Mouse (Mus musculus) heart, embryonic 12.5 days (tissue): ENCODE measurements around the gene Adcy9. TPM values are rescaled to one million over a fixed set of nuclear protein-coding genes. Genes with fewer than 3 reads are reported as not detected.

Source experiments
- ATAC-seq: fragments of 200-750 bp; cut with Nextera tagmentation; 2 replicates; pipeline ENCODE4 v1.8.0; 2017; ENCODE audit warnings: moderate TSS enrichment, moderate library complexity; ENCODE audit not compliant: insufficient number of reproducible peaks, low FRiP score
- H3K27ac ChIP-seq: fragments of 300-500 bp; sonication (generic); 2 replicates; pipeline ENCODE4 v1.5.1; 2016; ENCODE audit warnings: mild to moderate bottlenecking, moderate library complexity; ENCODE audit not compliant: poor library complexity, severe bottlenecking
- H3K27me3 ChIP-seq: fragments of 300-500 bp; sonication (generic); replicated peaks from 2 replicates; pipeline ENCODE4 v1.6.1; 2016; ENCODE audit warnings: mild to moderate bottlenecking, moderate library complexity
- H3K36me3 ChIP-seq: fragments of 300-500 bp; sonication (generic); 2 replicates; pipeline ENCODE4 v1.6.1; 2016; ENCODE audit warnings: mild to moderate bottlenecking, moderate library complexity
- H3K4me1 ChIP-seq: fragments of 300-500 bp; sonication (generic); replicated peaks from 2 replicates; pipeline ENCODE4 v1.6.1; 2016; ENCODE audit warnings: mild to moderate bottlenecking
- H3K4me2 ChIP-seq: fragments of 300-500 bp; sonication (generic); 2 replicates; pipeline ENCODE4 v1.6.1; 2016; ENCODE audit warnings: mild to moderate bottlenecking, moderate library complexity
- H3K4me3 ChIP-seq: fragments of 300-500 bp; sonication (generic); 2 replicates; pipeline ENCODE4 v1.5.1; 2016; ENCODE audit warnings: mild to moderate bottlenecking
- H3K9ac ChIP-seq: fragments of 300-500 bp; sonication (generic); 2 replicates; pipeline ENCODE4 v1.6.1; 2016; ENCODE audit warnings: mild to moderate bottlenecking, moderate library complexity
- H3K9me3 ChIP-seq: fragments of 300-500 bp; sonication (generic); replicated peaks from 2 replicates; pipeline ENCODE4 v1.6.1; 2016; ENCODE audit warnings: mild to moderate bottlenecking, moderate library complexity
- WGBS: fragments of 180-500 bp; shearing (Covaris S2); methylation state at CpG from one replicate; pipeline ENCODE4 v1.1.7; 2016; 5-methylcytosine and 5-hydroxymethylcytosine counted together
- polyA plus RNA-seq: library from polyadenylated mRNA; unstranded; fragments of >200 nt; fragmentation: Nextera tagmentation; extraction: Ambion mirVana; gene quantifications from 2 replicates; pipeline ENCODE4 v1.2.1, GENCODE M21; 2016

Gene Adcy9
- polyA plus RNA-seq, 1 experiment from 2014 or later, result 0.88 TPM

- WGBS, result 70% methylated on average over 6 of the region's 6 CpGs
- Histone ChIP-seq H3K36me3 (no peaks in the 10 kb centered on the region), H3K9me3 (no peaks in the 10 kb centered on the region), H3K27ac (no peak overlapping the region), H3K4me2 (no peak overlapping the region), H3K9ac (no peak overlapping the region), H3K27me3 (0 out of 2 replicates have a peak, but pooled peaks cover 4% of the 10 kb centered on the region), H3K4me1 (no peaks in the 10 kb centered on the region), H3K4me3 (no peak overlapping the region)
- ATAC-seq, result no peak
Observed at GRCm38 (mm10) chr16:4318001-4318526, 102.2 kb downstream of the Adcy9 start.

GRCm38 (mm10) chr16:4316094-4316474 is 104.2 kb downstream of the Adcy9 start:
- Histone ChIP-seq H3K27me3 (0 out of 2 replicates have a peak, but pooled peaks cover 4% of the 10 kb centered on the region), H3K9me3 (no peaks in the 10 kb centered on the region), H3K4me1 (no peaks in the 10 kb centered on the region), H3K9ac (no peak overlapping the region), H3K27ac (no peak overlapping the region), H3K36me3 (no peaks in the 10 kb centered on the region), H3K4me3 (no peak overlapping the region), H3K4me2 (no peak overlapping the region)
- 27% methylated on average over 3 of the region's 3 CpGs for WGBS
- peak; percentile 64; the same call in 1 of the 2 replicates for ATAC-seq

- Histone ChIP-seq H3K4me3 (no peak overlapping the region), H3K4me1 (no peaks in the 10 kb centered on the region), H3K27me3 (0 out of 2 replicates have a peak, but pooled peaks cover 4% of the 10 kb centered on the region), H3K27ac (no peak overlapping the region), H3K9me3 (no peaks in the 10 kb centered on the region), H3K36me3 (no peaks in the 10 kb centered on the region), H3K4me2 (no peak overlapping the region), H3K9ac (no peak overlapping the region)
- WGBS, result 67% methylated on average over 2 of the region's 2 CpGs
- ATAC-seq, result no peak
Observed at GRCm38 (mm10) chr16:4315352-4316093, 104.8 kb downstream of the Adcy9 start.

- Histone ChIP-seq H3K4me1 (no peaks in the 10 kb centered on the region), H3K9ac (no peak overlapping the region), H3K27ac (no peak overlapping the region), H3K27me3 (0 out of 2 replicates have a peak, but pooled peaks cover 4% of the 10 kb centered on the region), H3K9me3 (no peaks in the 10 kb centered on the region), H3K36me3 (no peaks in the 10 kb centered on the region), H3K4me3 (no peak overlapping the region), H3K4me2 (no peak overlapping the region)
- WGBS, result 83% methylated on average over 4 of the region's 4 CpGs
- no peak for ATAC-seq
Observed at GRCm38 (mm10) chr16:4314891-4315290, 105.4 kb downstream of the Adcy9 start.

- Histone ChIP-seq H3K4me2 (no peak overlapping the region), H3K4me3 (no peak overlapping the region), H3K36me3 (no peaks in the 10 kb centered on the region), H3K9me3 (no peaks in the 10 kb centered on the region), H3K27ac (no peak overlapping the region), H3K9ac (no peak overlapping the region), H3K27me3 (0 out of 2 replicates have a peak, but pooled peaks cover 4% of the 10 kb centered on the region), H3K4me1 (no peaks in the 10 kb centered on the region)
- WGBS, result 57% methylated on average over 2 of the region's 2 CpGs
- ATAC-seq, result no peak
Observed at GRCm38 (mm10) chr16:4312018-4312417, 108.3 kb downstream of the Adcy9 start.

GRCm38 (mm10) chr16:4311608-4312007 is 108.7 kb downstream of the Adcy9 start:
- Histone ChIP-seq H3K4me3 (no peak overlapping the region), H3K36me3 (no peaks in the 10 kb centered on the region), H3K27me3 (0 out of 2 replicates have a peak, but pooled peaks cover 4% of the 10 kb centered on the region), H3K9ac (no peak overlapping the region), H3K4me1 (no peaks in the 10 kb centered on the region), H3K9me3 (no peaks in the 10 kb centered on the region), H3K27ac (no peak overlapping the region), H3K4me2 (no peak overlapping the region)
- no peak for ATAC-seq
- WGBS, result 32% methylated on average over 2 of the region's 2 CpGs

- H3K9me3 ChIP-seq, result no peaks in the 10 kb centered on the region
- no peak overlapping the region for H3K4me2 ChIP-seq
- WGBS, result 81% methylated on average over 4 of the region's 4 CpGs
- H3K4me1 ChIP-seq, result no peaks in the 10 kb centered on the region
- no peak for ATAC-seq
- no peak overlapping the region for H3K27ac ChIP-seq
- no peaks in the 10 kb centered on the region for H3K36me3 ChIP-seq
- no peak overlapping the region for H3K4me3 ChIP-seq
- H3K27me3 ChIP-seq, result 0 out of 2 replicates have a peak, but pooled peaks cover 3% of the 10 kb centered on the region
- no peak overlapping the region for H3K9ac ChIP-seq
Observed at GRCm38 (mm10) chr16:4307795-4308194, 112.5 kb downstream of the Adcy9 start.

GRCm38 (mm10) chr16:4304176-4304922 is 115.9 kb downstream of the Adcy9 start:
- Histone ChIP-seq H3K27ac (no peak overlapping the region), H3K9ac (no peak overlapping the region), H3K27me3 (0 out of 2 replicates have a peak, but pooled peaks cover 3% of the 10 kb centered on the region), H3K9me3 (no peaks in the 10 kb centered on the region), H3K36me3 (no peaks in the 10 kb centered on the region), H3K4me2 (no peak overlapping the region), H3K4me1 (no peaks in the 10 kb centered on the region), H3K4me3 (no peak overlapping the region)
- 62% methylated on average over 12 of the region's 12 CpGs for WGBS
- 0 out of 2 replicates have a peak, but pooled peaks have one; percentile 42 for ATAC-seq

- H3K36me3 ChIP-seq, result no peaks in the 10 kb centered on the region
- H3K9ac ChIP-seq, result no peak overlapping the region
- no peaks in the 10 kb centered on the region for H3K4me1 ChIP-seq
- H3K4me3 ChIP-seq, result no peak overlapping the region
- H3K9me3 ChIP-seq, result no peaks in the 10 kb centered on the region
- no peak overlapping the region for H3K4me2 ChIP-seq
- H3K27ac ChIP-seq, result no peak overlapping the region
- WGBS, result 68% methylated on average over 5 of the region's 5 CpGs
- no peak for ATAC-seq
- 0 out of 2 replicates have a peak, but pooled peaks cover 3% of the 10 kb centered on the region for H3K27me3 ChIP-seq
Observed at GRCm38 (mm10) chr16:4303554-4303953, 116.7 kb downstream of the Adcy9 start.

- no peak overlapping the region for H3K9ac ChIP-seq
- ATAC-seq, result no peak
- no peaks in the 10 kb centered on the region for H3K9me3 ChIP-seq
- 88% methylated on average over 7 of the region's 7 CpGs for WGBS
- no peaks in the 10 kb centered on the region for H3K36me3 ChIP-seq
- 0 out of 2 replicates have a peak, but pooled peaks cover 3% of the 10 kb centered on the region for H3K27me3 ChIP-seq
- no peaks in the 10 kb centered on the region for H3K4me1 ChIP-seq
- no peak overlapping the region for H3K27ac ChIP-seq
- H3K4me2 ChIP-seq, result no peak overlapping the region
- no peak overlapping the region for H3K4me3 ChIP-seq
Observed at GRCm38 (mm10) chr16:4300280-4300679, 120.0 kb downstream of the Adcy9 start.

GRCm38 (mm10) chr16:4293259-4293658 is 127.0 kb downstream of the Adcy9 start:
- ATAC-seq, result no peak
- WGBS, result 73% methylated on average over 3 of the region's 3 CpGs
- Histone ChIP-seq H3K36me3 (peaks cover 5% of the 10 kb centered on the region), H3K4me2 (no peak overlapping the region), H3K27me3 (no peaks in the 10 kb centered on the region), H3K9me3 (no peaks in the 10 kb centered on the region), H3K4me1 (no peaks in the 10 kb centered on the region), H3K9ac (no peak overlapping the region), H3K27ac (no peak overlapping the region), H3K4me3 (no peak overlapping the region)
